Mouse (Mus musculus) midbrain, embryonic 15.5 days (tissue): Measurements from ENCODE around the gene Vps11. TPM values are rescaled to one million over a fixed set of nuclear protein-coding genes. Genes with fewer than 3 reads are reported as not detected.
"Not testable (repeated sequence)": the region's sequence is repeated elsewhere in the genome, so short reads cannot be mapped to it uniquely, and the experiment has no call there.

ENCODE experiments used
- ATAC-seq: fragments of 200-750 bp; cut with Nextera tagmentation; replicated peaks from 2 replicates; pipeline ENCODE4 v1.8.0; 2017; ENCODE audit warnings: moderate TSS enrichment
- H3K27ac ChIP-seq: fragments of 300-500 bp; sonication (generic); 2 replicates; pipeline ENCODE4 v1.5.1; 2015; ENCODE audit warnings: mild to moderate bottlenecking, inconsistent platforms
- H3K27me3 ChIP-seq: fragments of 300-500 bp; sonication (generic); replicated peaks from 2 replicates; pipeline ENCODE4 v1.6.1; 2015; ENCODE audit warnings: inconsistent platforms
- H3K36me3 ChIP-seq: fragments of 300-500 bp; sonication (generic); replicated peaks from 2 replicates; pipeline ENCODE4 v1.6.1; 2015; ENCODE audit warnings: inconsistent platforms
- H3K4me1 ChIP-seq: fragments of 300-500 bp; sonication (generic); 2 replicates; pipeline ENCODE4 v1.6.1; 2015; ENCODE audit warnings: inconsistent platforms
- H3K4me2 ChIP-seq: fragments of 300-500 bp; sonication (generic); 2 replicates; pipeline ENCODE4 v1.6.1; 2015; ENCODE audit warnings: inconsistent platforms, mild to moderate bottlenecking, moderate library complexity
- H3K4me3 ChIP-seq: fragments of 300-500 bp; sonication (generic); 2 replicates; pipeline ENCODE4 v1.5.1; 2015; ENCODE audit warnings: mild to moderate bottlenecking, inconsistent platforms
- H3K9ac ChIP-seq: fragments of 300-500 bp; sonication (generic); 2 replicates; pipeline ENCODE4 v1.6.1; 2015; ENCODE audit warnings: mild to moderate bottlenecking, inconsistent platforms
- H3K9me3 ChIP-seq: fragments of 300-500 bp; sonication (generic); 2 replicates; pipeline ENCODE4 v1.6.1; 2016; ENCODE audit warnings: inconsistent platforms
- WGBS: fragments of 180-500 bp; shearing (Covaris S2); methylation state at CpG from one replicate; pipeline ENCODE4 v1.1.7; 2015; ENCODE audit warnings: mixed read lengths; 5-methylcytosine and 5-hydroxymethylcytosine counted together
- polyA plus RNA-seq: library from polyadenylated mRNA; unstranded; fragments of >200 nt; fragmentation: Nextera tagmentation; extraction: Ambion mirVana; gene quantifications from 2 replicates; pipeline ENCODE4 v1.2.1, GENCODE M21; 2015

Vps11 gene
- polyA plus RNA-seq, 1 experiment from 2014 or later = 45.7 TPM

DNA sequence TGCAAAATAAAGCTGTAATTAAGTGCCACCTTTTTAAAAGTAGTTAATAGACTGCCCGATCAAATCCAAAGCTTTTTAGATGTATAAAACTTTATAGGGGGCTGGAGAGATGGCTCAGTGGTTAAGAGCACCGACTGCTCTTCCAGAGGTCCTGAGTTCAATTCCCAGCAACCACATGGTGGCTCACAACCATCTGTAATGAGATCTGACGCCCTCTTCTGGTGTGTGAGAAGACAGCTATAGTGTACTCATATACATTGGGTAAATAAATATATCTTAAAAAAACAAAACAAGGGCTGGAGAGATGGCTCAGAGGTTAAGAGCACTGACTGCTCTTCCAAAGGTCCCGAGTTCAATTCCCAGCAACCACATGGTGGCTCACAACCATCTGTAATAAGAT is 461 bp upstream of the Vps11 start:
- not testable (repeated sequence) for H3K27me3 ChIP-seq, H3K9me3 ChIP-seq, H3K4me1 ChIP-seq
- Histone ChIP-seq H3K27ac (peak overlapping the region; percentile 87), H3K9ac (peak overlapping the region; percentile 36; the same call in 1 of the 2 replicates), H3K4me3 (peak overlapping the region; percentile 99), H3K36me3 (peaks cover 12% of the 10 kb centered on the region), H3K4me2 (peak overlapping the region; percentile 82)
- WGBS = 42% methylated on average over 4 of the region's 4 CpGs
- ATAC-seq = peak; percentile 53

DNA sequence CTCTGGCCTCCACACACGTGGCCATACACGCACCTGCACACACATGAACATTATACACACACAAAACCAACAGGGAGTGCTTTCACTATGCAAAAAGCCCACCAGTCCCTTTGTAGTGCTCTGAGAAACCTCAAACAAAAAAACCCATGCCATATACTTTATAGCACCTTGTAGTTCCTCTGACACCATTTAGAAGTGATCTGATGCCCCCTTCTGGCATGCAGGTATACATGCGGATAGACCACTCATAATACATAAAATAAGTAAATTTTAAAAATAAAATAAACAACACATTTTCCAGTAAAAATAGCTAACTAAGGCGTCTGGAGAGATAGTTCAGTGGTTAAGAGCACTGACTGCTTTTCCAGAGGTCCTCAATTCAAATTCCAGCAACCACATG is 4.3 kb downstream of the Vps11 start:
- H3K9ac ChIP-seq = no peak overlapping the region
- ATAC-seq = no peak
- peaks cover 59% of the 10 kb centered on the region for H3K36me3 ChIP-seq
- H3K9me3 ChIP-seq = no peaks in the 10 kb centered on the region
- H3K4me3 ChIP-seq = no peak overlapping the region
- peaks cover 10% of the 10 kb centered on the region for H3K4me1 ChIP-seq
- 77% methylated on average over 4 of the region's 4 CpGs for WGBS
- no peak overlapping the region for H3K4me2 ChIP-seq
- H3K27me3 ChIP-seq = no peaks in the 10 kb centered on the region
- H3K27ac ChIP-seq = no peak overlapping the region

DNA sequence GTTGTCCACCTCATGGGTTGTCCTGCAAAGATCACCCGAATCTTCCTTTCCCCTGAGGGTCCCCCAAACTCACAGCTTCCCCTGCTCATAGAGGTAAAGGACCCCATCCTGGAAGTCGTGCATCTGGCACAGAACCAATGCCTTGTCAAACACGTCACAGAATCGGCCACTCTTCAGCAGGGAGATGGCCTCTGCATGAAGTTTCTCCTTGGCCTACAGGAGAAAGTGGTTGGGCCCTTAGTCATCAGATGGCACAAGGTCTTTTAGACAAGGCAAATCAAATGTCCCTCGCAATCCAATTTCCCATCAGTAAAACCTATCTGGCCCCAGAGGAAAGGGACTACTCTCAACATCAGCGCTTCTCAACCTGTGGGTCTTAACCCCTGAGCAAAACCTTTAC is 8.3 kb downstream of the Vps11 start:
- no peaks in the 10 kb centered on the region for H3K27me3 ChIP-seq
- no peak overlapping the region for H3K9ac ChIP-seq
- no peak overlapping the region for H3K4me2 ChIP-seq
- H3K36me3 ChIP-seq = peaks cover 82% of the 10 kb centered on the region
- no peak for ATAC-seq
- peaks cover 2% of the 10 kb centered on the region; the same call in 1 of the 2 replicates for H3K4me1 ChIP-seq
- no peak overlapping the region for H3K4me3 ChIP-seq
- 97% methylated on average over 6 of the region's 6 CpGs for WGBS
- H3K27ac ChIP-seq = no peak overlapping the region
- no peaks in the 10 kb centered on the region for H3K9me3 ChIP-seq

DNA sequence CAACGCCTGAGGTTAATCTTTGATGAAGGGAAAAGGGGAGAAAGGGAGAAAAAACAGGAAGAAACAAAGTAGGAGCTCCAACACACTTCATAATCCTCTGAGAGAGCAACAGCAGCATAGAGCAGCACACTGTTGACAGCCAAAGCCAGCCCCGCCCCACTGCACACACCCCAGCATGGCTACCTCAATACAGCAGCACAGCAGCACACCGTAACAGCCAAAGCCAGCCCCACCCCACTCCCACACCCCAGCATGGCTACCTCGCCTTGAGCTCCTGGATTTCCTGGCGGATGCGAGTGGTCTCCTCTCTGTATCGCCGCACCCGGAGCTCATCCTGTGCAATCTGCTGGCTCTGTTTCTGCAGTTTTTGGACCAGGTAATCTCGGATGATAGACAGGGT is 9.1 kb downstream of the Vps11 start:
- Histone ChIP-seq H3K4me3 (no peak overlapping the region), H3K4me2 (no peak overlapping the region), H3K9ac (no peak overlapping the region), H3K9me3 (no peaks in the 10 kb centered on the region), H3K27me3 (no peaks in the 10 kb centered on the region), H3K4me1 (peaks cover 2% of the 10 kb centered on the region; the same call in 1 of the 2 replicates), H3K27ac (no peak overlapping the region), H3K36me3 (peaks cover 87% of the 10 kb centered on the region)
- WGBS = 94% methylated on average over 10 of the region's 10 CpGs
- no peak for ATAC-seq

DNA sequence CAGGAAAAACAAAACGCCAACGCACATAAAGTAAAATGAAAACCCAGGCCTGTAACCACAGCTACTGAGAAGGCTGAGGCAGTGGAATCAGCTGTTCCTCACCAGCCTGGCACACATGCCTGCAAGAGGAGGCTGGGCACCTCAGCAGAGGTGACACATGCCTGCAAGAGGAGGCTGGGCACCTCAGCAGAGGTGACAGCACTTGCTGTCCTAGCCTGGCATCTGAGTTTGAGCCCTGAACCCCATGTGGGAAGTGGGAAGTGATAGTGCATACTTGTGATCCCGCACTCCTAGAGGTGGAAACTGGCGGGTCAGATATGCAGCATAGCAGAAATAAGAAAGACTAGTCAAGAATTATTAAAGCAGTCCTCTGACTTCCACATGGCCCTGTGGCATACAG is 10.1 kb downstream of the Vps11 start:
- H3K4me2 ChIP-seq = no peak overlapping the region
- H3K27ac ChIP-seq = no peak overlapping the region
- WGBS = 93% methylated on average over 4 of the region's 4 CpGs
- no peaks in the 10 kb centered on the region for H3K27me3 ChIP-seq
- no peak overlapping the region for H3K9ac ChIP-seq
- H3K4me3 ChIP-seq = no peak overlapping the region
- no peaks in the 10 kb centered on the region for H3K4me1 ChIP-seq
- ATAC-seq = no peak
- H3K9me3 ChIP-seq = no peaks in the 10 kb centered on the region
- H3K36me3 ChIP-seq = peaks cover 89% of the 10 kb centered on the region

DNA sequence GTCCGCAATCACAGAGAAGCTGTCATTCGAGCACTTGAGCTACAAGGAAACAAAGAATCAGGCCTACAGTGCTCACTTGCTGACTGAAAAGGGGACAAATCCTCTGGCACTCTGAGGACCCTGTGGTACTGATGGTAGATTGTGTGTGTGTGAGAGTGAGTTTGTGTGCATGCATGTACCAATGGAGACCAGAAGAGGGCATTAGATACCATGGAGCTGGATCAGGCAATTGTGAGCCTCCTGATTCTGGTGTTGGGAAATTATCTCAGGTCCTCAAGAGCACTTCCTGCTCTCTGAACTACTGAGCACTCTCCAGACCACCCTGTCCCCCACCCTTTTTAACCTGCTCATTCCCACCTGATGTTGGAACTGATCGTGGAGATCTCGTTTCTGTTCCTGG is 12.9 kb downstream of the Vps11 start:
- no peaks in the 10 kb centered on the region for H3K4me1 ChIP-seq
- H3K36me3 ChIP-seq = peaks cover 62% of the 10 kb centered on the region
- H3K4me3 ChIP-seq = no peak overlapping the region
- WGBS = 97% methylated on average over 4 of the region's 4 CpGs
- no peak for ATAC-seq
- H3K4me2 ChIP-seq = no peak overlapping the region
- no peak overlapping the region for H3K9ac ChIP-seq
- no peak overlapping the region for H3K27ac ChIP-seq
- H3K9me3 ChIP-seq = no peaks in the 10 kb centered on the region
- no peaks in the 10 kb centered on the region for H3K27me3 ChIP-seq

DNA sequence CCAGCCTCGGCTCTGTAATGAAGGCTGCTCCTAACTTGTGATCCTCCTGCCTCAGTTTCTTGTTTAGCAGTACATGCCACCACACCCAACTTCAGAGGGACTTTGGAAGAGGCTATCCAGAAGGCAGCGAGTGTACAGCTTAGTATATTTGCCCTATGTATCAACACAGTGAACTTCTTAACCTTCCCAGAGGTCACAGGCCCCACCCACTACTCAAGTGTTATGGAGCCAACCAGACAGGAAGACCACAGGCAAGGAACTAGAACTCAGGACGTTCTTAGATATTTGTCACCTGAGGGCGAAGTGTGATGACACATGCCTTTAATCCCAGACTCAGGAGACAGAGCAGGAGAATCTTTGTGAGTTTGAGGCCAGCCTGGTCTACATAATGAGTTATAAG is 13.8 kb downstream of the Vps11 start:
- Histone ChIP-seq H3K4me2 (no peak overlapping the region), H3K4me3 (no peak overlapping the region), H3K27me3 (no peaks in the 10 kb centered on the region), H3K27ac (no peak overlapping the region), H3K36me3 (peaks cover 53% of the 10 kb centered on the region), H3K4me1 (peaks cover 8% of the 10 kb centered on the region), H3K9me3 (no peaks in the 10 kb centered on the region), H3K9ac (no peak overlapping the region)
- 95% methylated on average over 4 of the region's 4 CpGs for WGBS
- ATAC-seq = no peak

DNA sequence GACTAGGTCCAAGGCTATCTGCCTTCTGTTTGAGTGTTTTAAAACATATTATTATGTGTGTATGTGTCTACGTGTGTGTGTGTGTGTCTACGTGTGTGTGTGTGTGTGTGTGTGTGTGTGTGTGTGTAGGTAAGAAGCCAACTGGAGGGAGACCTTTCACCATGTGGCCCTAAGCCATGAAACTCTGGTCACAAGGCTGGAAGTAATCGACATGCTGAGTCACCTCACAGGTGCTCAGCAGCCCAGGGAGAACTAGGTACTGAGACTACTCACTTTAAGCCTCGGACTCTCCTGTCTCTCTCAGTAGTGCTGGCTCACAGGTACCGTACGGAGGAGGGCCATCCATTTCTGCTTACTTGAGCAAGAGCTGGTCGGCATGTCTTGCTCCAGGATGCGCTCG is 14.3 kb downstream of the Vps11 start:
- no peak for ATAC-seq
- Histone ChIP-seq H3K4me2 (no peak overlapping the region), H3K36me3 (peaks cover 48% of the 10 kb centered on the region), H3K9ac (no peak overlapping the region), H3K4me1 (peaks cover 10% of the 10 kb centered on the region), H3K9me3 (no peaks in the 10 kb centered on the region), H3K27me3 (no peaks in the 10 kb centered on the region), H3K27ac (no peak overlapping the region), H3K4me3 (no peak overlapping the region)
- 91% methylated on average over 9 of the region's 9 CpGs for WGBS

DNA sequence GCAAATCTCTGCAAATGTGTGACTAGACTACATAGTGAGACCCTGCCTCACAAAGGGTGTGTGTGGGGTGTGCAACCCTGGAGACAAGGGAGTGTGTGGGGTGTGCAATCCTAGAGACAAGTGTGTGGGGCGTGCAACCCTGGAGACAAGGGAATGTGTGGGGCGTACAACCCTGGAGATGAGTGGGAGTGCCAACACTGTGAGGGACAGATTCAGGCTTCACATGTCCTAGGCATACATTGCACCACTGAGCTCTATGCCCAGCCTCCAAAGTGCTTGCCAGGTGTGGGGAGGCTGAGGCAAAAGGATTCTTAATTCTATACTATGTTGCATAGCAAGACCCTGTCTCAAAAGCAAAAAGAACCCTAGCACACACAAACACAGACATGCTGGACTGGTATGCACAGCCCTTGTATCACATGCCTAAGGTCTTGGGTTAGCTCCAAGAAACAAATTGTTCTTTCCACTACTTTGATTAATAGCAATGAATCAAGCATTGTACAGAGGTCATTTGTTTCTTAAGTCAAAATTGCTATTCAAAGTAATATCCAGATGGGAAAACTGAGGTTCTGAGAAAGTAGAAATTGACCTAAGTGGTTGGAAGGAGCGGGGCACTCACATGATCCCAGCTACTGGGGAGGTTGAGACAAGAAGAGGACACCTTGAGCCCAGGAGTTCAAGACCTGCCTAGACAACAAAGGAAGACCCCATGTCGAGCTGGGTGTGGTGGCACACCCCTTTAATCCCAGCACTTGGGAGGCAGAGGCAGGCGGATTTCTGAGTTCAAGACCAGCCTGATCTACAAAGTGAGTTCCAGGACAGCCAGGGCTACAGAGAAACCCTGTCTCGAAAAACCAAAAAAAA is 15.7 kb downstream of the Vps11 start:
- no peak overlapping the region for H3K27ac ChIP-seq
- H3K9me3 ChIP-seq = no peaks in the 10 kb centered on the region
- no peak for ATAC-seq
- no peak overlapping the region for H3K9ac ChIP-seq
- H3K4me2 ChIP-seq = no peak overlapping the region
- H3K36me3 ChIP-seq = peaks cover 39% of the 10 kb centered on the region
- H3K27me3 ChIP-seq = no peaks in the 10 kb centered on the region
- no peak overlapping the region for H3K4me3 ChIP-seq
- H3K4me1 ChIP-seq = peaks cover 10% of the 10 kb centered on the region
- WGBS = 94% methylated on average over 5 of the region's 6 CpGs

DNA sequence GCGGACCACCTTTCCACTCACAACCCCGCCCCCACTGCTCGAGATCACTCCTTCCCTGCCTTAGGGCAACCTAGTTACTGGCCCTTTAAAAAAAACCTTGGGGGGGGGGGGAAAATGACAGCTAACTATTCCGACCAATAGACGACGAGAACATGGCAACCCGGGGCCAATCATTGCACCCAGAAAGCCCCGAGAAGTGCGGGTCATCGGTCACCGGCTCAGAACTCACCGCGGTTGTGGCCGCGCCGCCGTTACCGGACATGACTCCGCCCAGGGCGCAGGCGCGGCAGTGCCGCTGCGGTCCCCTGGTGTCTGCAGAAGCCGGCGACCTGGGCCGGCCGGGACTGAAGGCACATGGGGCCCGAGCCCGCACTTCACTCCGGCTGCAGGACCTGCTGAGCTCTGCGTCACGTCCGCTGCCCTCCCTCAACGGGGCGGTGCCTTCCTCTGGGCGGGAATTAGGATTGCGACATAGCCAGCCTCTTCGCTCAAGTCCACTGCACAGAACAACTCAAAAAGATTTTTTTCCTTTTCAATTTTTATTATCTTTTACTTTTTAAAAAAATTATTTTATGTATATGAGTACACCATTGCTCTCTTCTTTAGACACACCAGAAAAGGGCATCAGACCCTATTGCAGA is 17.6 kb downstream of the Vps11 start, which contains the start of gene Hmbs:
Gene Hmbs, minus strand, starts transcription at position 448 of the 641 bp plus-strand sequence.
- peak within 1 kb of the TSS; percentile 66 for H3K4me2 ChIP-seq
- peak within 1 kb of the TSS; percentile 99 for H3K27ac ChIP-seq
- peak within 1 kb of the TSS; percentile 86 for H3K4me3 ChIP-seq
- H3K27me3 ChIP-seq = no peaks in the 10 kb centered on the region
- peaks cover 10% of the 10 kb centered on the region for H3K4me1 ChIP-seq
- H3K9me3 ChIP-seq = no peaks in the 10 kb centered on the region
- peak within 1 kb of the TSS; percentile 83 for H3K9ac ChIP-seq
- ATAC-seq = peak; percentile 96
- WGBS = under 1% methylated on average over 39 of the region's 39 CpGs
- H3K36me3 ChIP-seq = peaks cover 25% of the 10 kb centered on the region

DNA sequence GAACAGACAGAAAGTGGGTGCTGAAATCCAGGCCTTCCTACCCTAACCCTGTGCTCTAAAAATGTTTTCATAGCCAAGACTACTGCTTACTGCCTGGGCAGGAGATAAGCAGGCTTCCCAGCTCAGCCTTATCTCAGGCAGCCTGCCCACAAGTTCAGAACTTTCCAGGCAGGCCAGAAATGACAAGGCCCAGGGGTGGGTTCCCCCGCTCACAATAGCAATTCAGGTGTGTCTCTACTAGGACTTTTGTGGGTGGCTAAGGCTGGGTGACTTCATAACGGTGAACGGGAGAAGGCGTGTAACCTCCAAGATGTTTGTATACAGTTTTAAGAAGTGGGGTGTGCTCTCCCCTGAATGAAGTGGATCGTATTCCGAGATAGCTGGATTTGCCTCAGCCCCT is 18.2 kb downstream of the Vps11 start:
- peaks cover 10% of the 10 kb centered on the region for H3K4me1 ChIP-seq
- WGBS = 11% methylated on average over 6 of the region's 6 CpGs
- ATAC-seq = peak; percentile 10
- H3K9me3 ChIP-seq = no peaks in the 10 kb centered on the region
- H3K9ac ChIP-seq = peak overlapping the region; percentile 83
- H3K4me3 ChIP-seq = peak overlapping the region; percentile 86
- peak overlapping the region; percentile 99 for H3K27ac ChIP-seq
- peak overlapping the region; percentile 66 for H3K4me2 ChIP-seq
- no peaks in the 10 kb centered on the region for H3K27me3 ChIP-seq
- H3K36me3 ChIP-seq = peaks cover 19% of the 10 kb centered on the region

DNA sequence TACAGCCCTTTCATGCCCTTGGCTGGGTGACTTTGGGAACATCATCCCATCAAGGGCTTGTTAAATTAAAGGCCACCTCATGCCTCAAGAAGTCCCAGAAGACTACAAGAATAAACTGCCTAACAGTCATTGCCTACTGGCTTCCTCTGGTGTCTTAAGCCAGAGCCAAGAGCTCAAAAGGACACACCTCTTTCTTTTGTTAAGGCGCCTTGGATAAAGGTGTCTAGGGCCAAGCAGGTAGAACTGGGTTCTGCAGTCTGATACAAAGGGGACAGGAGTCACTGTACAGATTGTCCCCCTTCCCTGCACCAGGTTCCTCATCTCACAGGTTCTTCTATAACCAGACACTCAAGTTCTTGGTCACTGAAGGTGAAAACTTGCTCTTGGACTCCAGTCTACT is 18.9 kb downstream of the Vps11 start:
- no peak for ATAC-seq
- no peak overlapping the region for H3K9ac ChIP-seq
- peaks cover 10% of the 10 kb centered on the region for H3K4me1 ChIP-seq
- no peak overlapping the region for H3K27ac ChIP-seq
- 90% methylated on average over 1 of the region's 1 CpGs for WGBS
- no peak overlapping the region for H3K4me3 ChIP-seq
- H3K4me2 ChIP-seq = peak overlapping the region; percentile 66
- no peaks in the 10 kb centered on the region for H3K9me3 ChIP-seq
- H3K27me3 ChIP-seq = no peaks in the 10 kb centered on the region
- H3K36me3 ChIP-seq = peaks cover 12% of the 10 kb centered on the region
